Mouse (Mus musculus) heart, adult 8-10 months (tissue): Measurements from ENCODE around the gene Msi2. TPM values are rescaled to one million over a fixed set of nuclear protein-coding genes. Genes with fewer than 3 reads are reported as not detected.

ENCODE experiments used
- DNase-seq: peaks from one replicate; pipeline ENCODE4 v3.0.0; 2022; ENCODE audit warnings: low spot score
- total RNA-seq, 4 experiments: library from RNA; stranded (reverse); gene quantifications; 2 replicates each; pipeline ENCODE4 v1.2.4; 2022

Msi2 gene
- total RNA-seq, 4 experiments from 2014 or later, result 206 to 216 (median 210) TPM

- no peak for DNase-seq
Observed at GRCm38 (mm10) chr11:88369898-88370297, 348.4 kb downstream of the Msi2 start.

DNA sequence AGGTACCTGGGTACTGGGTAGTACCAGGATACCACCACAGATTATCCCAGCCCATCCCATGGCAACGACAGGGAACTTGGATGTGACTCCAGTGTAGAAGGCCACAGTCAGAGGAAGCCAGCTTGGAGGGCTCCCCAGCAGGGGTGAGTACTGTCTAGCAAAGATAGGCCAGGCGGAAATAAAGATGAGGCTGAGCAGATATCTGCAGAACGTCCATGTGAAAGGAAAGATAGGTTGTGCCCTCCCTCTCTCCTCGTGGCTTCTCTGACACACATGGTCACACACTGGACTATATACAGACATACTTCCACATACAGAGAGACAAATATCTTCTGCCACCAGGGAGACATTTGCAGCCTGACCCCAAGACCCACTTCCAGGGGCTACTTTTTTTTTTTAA, 350.8 kb downstream of the Msi2 start:
- DNase-seq, result no peak

- no peak for DNase-seq
Observed at GRCm38 (mm10) chr11:88365914-88366540, 352.3 kb downstream of the Msi2 start.

DNA sequence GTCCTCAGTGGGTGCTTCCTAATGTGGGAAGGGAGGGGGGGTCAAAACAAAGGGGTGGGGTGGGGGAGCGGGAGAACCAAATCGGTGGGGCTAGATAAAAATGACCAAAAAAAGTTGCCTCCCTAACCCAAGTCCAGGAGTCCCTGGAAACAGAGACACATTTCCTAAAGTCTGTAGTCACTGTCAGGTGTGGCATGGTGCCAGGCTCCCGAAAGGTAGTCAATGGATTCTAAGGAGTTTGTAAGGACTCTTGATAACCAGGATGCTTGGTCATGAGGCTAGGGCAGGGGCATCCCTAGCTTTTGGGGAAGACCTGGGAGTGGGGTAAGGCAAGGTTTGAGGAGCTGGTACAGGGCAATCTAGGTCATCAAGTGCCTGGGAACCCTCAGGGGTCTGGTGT, 354.1 kb downstream of the Msi2 start:
- no peak for DNase-seq

- no peak for DNase-seq
Observed at GRCm38 (mm10) chr11:88363481-88363880, 354.8 kb downstream of the Msi2 start.

GRCm38 (mm10) chr11:88359736-88360135, 358.6 kb downstream of the Msi2 start:
- peak; percentile 47 for DNase-seq

GRCm38 (mm10) chr11:88357325-88357724, 361.0 kb downstream of the Msi2 start:
- no peak for DNase-seq

- no peak for DNase-seq
Observed at GRCm38 (mm10) chr11:88356598-88357290, 361.6 kb downstream of the Msi2 start.

DNA sequence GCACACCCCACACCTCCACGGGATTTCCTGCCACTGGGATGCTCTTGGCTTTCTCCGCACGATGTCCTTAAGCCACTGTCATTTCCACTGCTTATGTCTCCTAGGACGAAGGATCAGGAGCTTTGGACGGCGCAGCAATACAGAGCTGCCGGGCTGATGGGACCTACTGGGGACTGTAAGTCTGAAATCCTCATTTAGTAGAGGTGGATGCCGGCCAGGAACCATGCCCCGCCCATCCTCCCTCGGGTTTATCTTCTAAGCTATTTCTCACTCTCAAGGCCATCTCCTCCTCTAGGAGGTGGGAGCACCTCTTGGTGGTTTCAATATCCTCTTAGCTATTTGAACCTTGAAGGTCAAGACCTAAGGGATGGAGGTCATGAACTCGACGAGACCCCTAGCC, 362.3 kb downstream of the Msi2 start:
- peak; percentile 53 for DNase-seq

- no peak for DNase-seq
Observed at GRCm38 (mm10) chr11:88354771-88355170, 363.5 kb downstream of the Msi2 start.

DNA sequence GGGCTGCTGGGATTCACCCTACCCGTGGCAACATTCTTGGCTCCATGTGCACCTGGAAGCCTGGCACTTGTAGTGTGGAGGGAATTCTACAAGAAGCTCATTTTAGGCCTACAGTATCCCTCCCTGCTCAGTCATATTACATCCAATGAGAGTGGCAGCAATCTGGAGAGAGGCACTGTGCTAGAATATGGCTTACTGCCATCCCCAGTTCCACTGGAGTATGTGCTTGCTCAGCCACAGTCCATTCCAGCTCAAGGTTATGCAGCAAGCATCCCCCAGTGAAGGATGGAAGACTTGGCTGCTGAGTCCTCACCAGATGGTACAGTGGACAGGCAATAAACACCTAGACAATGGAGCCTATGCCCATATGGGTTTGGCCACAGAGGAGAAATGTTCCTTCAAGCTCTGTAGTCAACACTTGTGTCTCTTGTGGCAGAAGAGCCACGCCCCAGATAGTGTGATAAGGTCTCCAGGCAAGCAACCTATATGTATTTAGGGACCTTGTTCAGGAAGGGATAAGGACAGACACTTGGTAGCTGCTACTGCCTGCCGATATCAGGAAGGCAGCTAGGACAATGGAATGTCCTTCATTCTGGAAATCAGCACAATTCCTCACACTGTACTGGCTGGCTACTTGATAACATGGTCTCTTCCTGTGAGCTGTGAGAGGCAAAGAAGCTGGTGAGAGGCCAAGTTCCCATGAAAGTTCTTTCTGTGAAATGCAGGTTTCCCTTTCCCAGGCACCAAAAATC, 366.4 kb downstream of the Msi2 start:
- DNase-seq, result no peak

- no peak for DNase-seq
Observed at GRCm38 (mm10) chr11:88348690-88349089, 369.6 kb downstream of the Msi2 start.

DNA sequence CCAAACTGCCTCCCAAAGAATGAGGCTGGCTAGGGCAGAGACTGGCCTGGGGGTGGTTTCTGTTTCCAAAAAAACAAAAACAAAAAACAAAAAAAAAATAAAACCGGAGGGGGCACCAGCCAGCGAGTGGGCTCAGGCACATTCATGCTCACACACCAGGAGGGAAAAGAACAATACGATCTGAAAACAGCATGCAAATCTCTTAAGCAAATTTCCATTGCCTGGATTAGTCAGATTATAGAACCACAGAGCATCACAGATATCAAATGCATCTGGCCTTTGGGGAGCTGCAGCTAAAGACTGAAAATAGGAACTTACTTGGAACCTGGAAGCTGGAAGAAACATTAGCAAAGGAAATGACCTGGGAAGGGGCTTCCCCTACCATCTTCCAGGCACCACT, 370.3 kb downstream of the Msi2 start:
- DNase-seq, result no peak

- DNase-seq, result no peak
Observed at GRCm38 (mm10) chr11:88346066-88346465, 372.2 kb downstream of the Msi2 start.

DNA sequence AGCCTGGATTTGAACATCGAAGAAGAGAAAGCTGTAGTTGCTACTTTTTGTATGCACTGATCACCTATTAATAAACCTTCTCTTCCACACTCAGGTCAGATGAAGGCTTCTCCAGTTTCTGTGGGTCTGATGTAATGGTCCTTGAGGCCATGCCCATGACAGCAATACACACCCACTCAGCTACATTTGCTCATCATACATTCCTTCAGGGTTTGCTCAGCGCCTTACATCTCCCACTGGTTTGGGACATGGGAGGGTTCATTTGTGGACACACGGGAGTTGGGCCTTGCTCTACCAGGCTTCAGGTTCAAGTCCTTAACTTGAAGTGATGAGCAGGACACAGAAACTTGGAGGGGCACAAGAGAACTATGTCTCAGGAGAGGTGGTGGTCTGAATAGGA, 380.4 kb downstream of the Msi2 start:
- no peak for DNase-seq

DNA sequence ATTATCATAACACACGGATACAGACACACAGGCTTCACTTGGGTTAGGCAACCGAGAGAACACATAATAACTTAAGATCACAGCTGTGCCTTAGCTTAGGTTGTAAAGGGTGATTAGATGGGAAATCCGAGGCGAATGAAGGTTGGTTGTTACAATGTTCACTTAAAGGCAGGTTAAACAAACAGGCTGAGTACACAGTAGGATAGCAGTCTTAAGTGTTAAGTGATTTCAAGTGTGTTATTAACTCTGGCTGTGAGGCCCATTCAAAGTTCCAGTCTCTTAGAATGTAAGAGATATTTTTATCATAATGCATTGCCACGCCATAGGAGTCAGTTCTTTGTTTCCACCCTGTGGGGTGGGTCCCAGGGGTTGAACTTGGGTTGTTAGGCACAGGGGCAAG, 383.4 kb downstream of the Msi2 start:
- no peak for DNase-seq

DNA sequence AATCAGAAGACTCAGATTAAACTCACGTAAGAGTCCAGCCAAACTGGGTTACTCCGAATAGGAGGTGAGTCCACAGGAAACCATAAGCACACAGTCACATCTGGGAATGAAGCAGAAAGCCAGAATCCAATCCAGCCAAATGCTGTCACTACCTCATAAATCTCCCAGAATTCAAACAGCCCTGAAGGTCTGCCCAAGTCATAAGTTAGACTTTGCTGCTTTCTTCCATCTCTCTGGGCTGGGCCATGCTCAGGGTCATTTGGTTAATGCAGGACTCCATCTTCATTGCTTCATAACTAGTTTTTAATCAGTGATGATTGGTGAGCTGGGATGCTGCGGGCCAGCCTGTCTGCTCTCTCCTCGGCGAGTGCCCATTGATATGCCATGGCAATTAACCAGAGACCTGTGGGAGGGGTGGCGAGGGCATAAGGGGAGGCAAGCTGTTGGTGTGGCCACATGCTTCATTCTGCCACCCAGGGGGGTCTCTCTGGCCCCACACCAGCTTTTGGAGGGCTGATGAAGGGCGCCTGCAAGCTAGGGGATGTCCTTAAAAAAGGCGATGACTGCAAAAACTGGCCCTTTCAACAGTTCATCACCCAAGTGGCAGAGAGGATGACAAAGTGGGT, 385.9 kb downstream of the Msi2 start:
- DNase-seq, result no peak

DNA sequence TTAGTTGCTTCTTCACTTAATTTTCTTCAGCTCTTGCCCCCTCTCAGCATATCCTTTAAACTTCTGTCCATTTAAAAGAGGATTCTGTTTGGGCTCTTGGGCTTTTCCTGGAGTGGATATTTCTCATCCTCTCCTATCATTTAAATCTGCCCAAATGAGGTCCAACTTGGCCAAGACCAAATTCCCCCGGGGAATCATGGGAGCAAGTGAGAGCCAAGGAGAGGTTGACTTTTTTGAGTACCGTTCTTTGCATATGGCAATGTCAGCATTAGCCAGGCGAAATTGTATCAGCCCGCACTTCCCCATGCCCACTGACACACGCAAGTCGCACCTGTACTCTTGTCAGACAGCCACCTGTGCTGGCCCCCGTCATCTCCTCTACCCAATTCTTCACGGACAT, 386.6 kb downstream of the Msi2 start:
- no peak for DNase-seq

DNA sequence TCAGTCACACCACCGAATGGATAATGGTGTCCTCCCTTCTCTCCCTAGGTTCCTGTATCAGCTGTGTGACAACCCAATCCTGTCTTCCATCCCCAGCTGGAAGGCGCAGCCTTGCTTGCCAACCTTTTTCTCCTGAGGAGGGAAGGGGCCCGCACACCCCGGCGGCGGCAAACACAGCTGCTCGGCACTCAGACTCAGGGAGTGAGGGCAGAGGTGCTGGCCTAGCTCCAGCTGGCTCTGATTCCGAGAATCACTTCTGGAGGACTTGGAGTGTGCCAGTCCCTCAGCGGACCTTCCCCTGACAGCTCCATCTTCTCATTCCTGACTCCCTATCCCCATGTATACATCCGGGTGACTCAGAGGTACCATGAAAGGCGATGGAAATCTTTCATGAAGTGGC, 387.5 kb downstream of the Msi2 start:
- DNase-seq, result no peak

GRCm38 (mm10) chr11:88328813-88329595, 389.3 kb downstream of the Msi2 start:
- no peak for DNase-seq

DNA sequence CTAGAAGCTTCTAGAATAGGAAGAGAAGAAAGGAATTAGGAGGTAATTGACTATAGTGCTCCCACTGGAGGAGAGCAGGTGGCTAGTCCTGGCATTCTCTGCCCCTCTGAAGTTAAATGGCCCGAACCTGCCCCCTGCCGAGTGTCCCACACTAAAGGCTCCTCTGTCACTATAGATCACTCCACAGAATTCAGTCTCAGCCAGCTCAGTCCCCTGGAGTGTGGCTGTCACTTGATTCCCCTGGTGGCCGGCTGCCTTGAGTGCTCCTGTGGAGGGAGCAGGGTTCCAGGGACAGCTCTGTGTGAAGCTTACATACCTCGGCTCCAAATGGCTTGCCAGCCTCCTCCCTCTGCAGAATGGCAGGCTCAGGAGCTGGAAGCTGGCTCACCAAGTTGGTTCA, 391.3 kb downstream of the Msi2 start:
- DNase-seq, result no peak

DNA sequence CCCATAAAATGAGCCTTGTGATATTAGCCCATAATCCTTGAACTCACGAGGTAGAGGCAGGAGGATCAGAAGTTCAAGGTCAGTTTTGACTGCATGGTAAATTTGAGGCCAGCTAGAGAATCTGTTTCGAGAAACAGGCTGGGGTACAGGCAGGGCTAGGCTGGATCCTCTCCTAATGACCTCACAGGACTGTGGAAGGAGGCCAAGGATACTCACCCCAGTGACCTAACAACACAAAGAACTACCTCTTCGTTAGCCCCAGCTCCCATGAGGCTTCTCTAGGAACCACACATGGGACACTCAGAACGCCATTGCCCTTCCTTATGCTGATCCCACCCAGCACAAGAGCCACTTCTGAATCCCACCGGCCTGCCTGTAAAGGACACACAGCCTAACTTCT, 399.5 kb downstream of the Msi2 start:
- DNase-seq, result no peak
